Mouse (Mus musculus) brain, adult 2 months (tissue): ENCODE data around the gene Bahcc1.

Source experiments
- DNase-seq: peaks from one replicate; pipeline ENCODE4 v3.0.0; 2011; ENCODE audit warnings: low read depth, low spot score

Bahcc1 gene

GRCm38 (mm10) chr11:120314721-120315415, 82.1 kb downstream of the Bahcc1 start:
- no peak for DNase-seq

- DNase-seq: peak; percentile 86
These were observed 82.6 kb downstream of the Bahcc1 start for GRCm38 (mm10) chr11:120315416-120315761.

GRCm38 (mm10) chr11:120315832-120316689, 83.3 kb downstream of the Bahcc1 start:
- peak; percentile 99 for DNase-seq

- DNase-seq: peak; percentile 43
These were observed 84.0 kb downstream of the Bahcc1 start for GRCm38 (mm10) chr11:120316690-120317254.

GRCm38 (mm10) chr11:120317456-120317855, 84.7 kb downstream of the Bahcc1 start:
- DNase-seq: no peak

- DNase-seq: no peak
These were observed 86.6 kb downstream of the Bahcc1 start for GRCm38 (mm10) chr11:120319310-120319709.

- DNase-seq: no peak
These were observed 87.4 kb downstream of the Bahcc1 start for GRCm38 (mm10) chr11:120320156-120320555.

- DNase-seq: no peak
These were observed 102.8 kb downstream of the Bahcc1 start for GRCm38 (mm10) chr11:120335431-120336021.

- DNase-seq: no peak
These were observed 104.7 kb downstream of the Bahcc1 start for GRCm38 (mm10) chr11:120337447-120337846.

GRCm38 (mm10) chr11:120338786-120339185, 106.0 kb downstream of the Bahcc1 start:
- no peak for DNase-seq

- no peak for DNase-seq
These were observed 107.3 kb downstream of the Bahcc1 start for GRCm38 (mm10) chr11:120339978-120340513.

GRCm38 (mm10) chr11:120341661-120342060, 108.9 kb downstream of the Bahcc1 start:
- DNase-seq: no peak
